Mouse (Mus musculus) urinary bladder, postnatal 36 days (tissue): Measurements from ENCODE around the gene Zfp1.
A peak's percentile ranks its signal among the peaks of the same experiment; 100 is the strongest.

Experiments
- DNase-seq, 2 experiments: peaks; one replicate each; pipeline ENCODE4 v3.0.0; 2022; ENCODE audit warnings: low spot score in 2 of 2, mixed read lengths in 1 of 2

Zfp1 gene

DNA sequence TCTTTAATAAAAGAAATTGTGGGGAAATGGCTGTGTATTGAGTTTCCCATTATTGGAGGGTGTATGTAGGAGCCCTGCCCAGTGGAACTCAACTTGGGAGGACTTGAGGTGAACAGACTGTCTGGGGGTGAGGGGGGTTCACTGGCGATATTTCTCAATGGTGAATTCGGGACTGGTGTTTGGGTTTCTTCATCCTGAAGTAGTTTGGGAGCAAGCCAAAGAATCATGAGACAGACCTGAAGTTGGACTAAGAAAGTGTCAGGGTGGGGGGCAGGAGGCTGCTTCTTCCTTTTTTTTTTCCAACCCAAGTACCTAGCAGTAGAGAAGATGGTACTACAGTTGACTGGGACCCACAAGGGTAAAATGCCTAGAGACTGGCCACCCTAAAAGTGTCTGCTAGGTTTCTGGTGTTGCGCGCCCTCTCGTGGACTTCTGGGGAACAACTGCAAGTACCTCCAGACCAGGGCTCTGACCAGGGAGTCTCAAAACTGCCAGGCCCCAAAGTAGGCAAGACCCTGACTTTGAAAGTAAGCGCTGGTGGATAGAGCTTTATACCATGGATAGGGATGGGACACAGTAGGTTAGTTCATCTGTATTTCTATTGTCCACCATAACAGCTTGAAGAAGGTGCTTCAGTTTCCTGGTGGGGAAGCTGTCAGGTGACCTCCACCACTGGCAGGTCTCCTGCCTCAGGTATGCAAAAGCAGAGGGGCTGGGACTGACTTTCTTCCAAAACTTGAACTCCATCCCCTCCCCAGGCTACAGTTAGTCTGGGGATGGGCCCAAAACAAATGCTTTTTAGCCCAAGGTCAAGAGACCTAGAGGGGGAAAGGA, 17.3 kb upstream of the Zfp1 start:
- peak; percentile 61 to 75 for DNase-seq

GRCm38 (mm10) chr8:111626528-111626820, 16.7 kb upstream of the Zfp1 start:
- no peak for DNase-seq

GRCm38 (mm10) chr8:111626933-111627332, 16.3 kb upstream of the Zfp1 start:
- DNase-seq: no peak

DNA sequence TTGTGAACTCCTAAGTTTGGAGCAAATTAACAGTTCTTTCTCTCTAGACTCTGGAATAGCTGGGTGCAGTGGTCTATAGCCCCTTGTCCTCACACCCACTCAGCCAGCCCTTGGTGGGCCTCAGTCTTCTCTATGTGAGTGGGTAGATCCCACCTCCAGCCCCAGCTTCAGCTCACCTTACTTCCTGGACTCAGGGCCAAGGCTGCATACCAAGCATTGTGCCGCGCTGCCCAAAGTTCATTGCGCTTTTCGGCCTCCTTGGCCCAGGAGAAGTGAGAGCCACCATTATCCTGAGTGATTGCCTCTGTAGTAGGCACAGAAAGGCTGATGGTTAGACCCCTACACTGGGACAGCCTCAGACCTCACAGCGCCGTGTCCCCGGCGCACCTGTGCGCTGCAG, 15.3 kb upstream of the Zfp1 start:
- DNase-seq: no peak

- DNase-seq: no peak
Measured at GRCm38 (mm10) chr8:111628401-111628800, 14.8 kb upstream of the Zfp1 start.

DNA sequence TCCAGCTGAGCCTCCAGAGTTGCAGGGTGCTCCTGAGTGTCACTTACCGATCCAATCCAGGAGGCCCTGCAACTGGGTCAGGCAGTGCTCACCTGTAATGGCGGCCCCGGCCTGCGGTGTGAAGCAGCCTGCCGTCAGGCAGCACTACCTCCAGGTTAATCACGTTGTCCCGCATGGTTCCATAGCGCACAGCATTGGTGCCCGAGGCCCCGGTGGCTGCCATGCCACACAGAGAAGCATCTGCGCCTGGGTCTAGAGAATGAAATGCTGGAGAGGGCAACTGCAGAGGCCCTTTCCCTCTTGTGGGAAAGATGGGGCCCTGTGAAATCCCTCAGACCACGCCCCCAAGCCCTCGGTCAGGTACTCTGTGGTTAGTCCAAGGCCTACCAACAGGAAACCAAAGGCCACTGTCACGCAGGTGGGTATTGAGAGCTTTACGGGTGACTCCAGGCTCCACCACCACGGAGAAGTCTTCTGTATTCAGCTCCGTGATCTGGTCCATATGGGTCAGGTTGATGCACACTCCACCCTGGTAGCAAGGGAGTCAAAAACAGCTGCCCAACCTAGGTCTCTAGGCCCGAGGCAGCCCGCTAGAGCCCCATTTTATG, 14.2 kb upstream of the Zfp1 start:
- DNase-seq: no peak

- DNase-seq: peak; percentile 58 to 72
Measured at GRCm38 (mm10) chr8:111630105-111630521, 13.1 kb upstream of the Zfp1 start, which contains the start of gene Ldhd. Gene Ldhd, minus strand, starts transcription at chr8:111630374.

DNA sequence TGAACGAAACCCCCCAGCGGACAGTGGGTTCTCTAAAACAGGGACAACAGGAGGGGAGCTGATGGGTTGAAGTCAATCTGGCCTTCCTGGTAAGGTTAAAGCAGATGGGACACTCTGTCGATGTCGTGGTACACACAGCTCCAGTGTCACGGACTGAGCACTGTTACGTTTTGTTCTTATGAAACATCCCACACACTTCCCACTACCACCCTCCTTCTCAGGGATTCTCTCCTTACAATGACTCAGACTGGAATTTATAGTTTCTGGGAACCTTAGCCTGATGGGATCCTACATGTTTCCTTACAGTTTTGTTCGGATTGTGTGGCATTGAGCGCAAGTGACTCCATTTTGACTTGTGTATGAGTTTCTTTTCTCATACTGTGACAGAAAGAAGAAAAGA, 11.6 kb upstream of the Zfp1 start:
- DNase-seq: no peak

DNA sequence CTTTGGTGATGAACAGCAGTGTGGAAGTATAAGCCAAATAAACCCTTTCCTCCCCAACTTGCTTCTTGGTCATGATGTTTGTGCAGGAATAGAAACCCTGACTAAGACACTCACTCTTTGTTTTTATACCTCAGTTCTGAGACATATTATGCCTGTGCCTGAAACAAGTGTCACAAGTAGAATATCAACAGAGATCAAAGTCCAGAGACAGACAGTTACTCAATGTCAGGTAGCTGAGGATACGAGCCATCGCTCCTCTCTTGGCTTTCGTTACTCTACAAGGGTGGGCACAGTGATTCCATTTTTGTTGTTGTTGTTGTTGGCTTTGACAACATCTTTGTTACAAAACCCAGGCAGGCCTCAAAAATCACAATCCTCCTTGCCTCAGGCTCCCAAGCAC, 10.2 kb upstream of the Zfp1 start:
- no peak for DNase-seq

- DNase-seq: no peak
Measured at GRCm38 (mm10) chr8:111638086-111638485, 5.1 kb upstream of the Zfp1 start.

GRCm38 (mm10) chr8:111641064-111641463, 2.1 kb upstream of the Zfp1 start:
- no peak for DNase-seq

DNA sequence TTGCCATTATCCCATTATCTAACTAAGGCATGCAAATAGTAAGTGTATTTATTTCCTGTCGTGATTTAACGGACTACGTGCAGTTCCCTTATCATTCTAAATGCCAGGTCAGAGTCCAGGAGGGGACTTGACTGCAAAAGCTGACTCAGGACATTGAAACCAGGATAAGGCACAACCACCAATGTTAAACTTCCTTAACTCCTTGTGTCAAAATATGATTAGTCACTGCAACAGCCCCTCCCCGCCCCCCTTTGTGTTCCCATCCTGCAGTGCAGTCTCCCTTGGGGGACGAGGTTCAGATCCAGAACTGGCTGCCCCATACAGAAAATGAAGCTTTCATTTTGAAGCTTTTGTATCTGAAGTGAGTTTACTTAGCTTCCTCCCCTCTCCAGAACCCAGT, 705 bp upstream of the Zfp1 start:
- DNase-seq: peak in 1 of 2 experiments; percentile 34

DNA sequence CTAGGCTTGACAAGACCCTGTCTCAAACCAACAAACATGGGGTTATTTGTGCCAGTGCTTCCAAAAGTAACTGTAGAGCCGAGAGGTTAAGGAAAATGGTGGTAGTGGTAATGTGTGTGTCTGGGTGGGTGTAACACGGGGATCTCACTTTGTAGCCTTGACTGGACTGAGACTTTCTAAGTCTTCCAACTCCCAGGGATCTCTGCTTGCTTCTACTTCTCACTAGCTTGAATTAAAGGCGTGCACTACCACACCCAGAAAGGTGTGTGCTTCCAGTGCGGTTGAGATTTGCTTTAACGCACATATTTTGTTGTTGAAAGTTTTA, 300 bp upstream of the Zfp1 start:
- no peak for DNase-seq

GRCm38 (mm10) chr8:111644286-111645051, 1.3 kb downstream of the Zfp1 start:
- peak in 1 of 2 experiments; percentile 10 for DNase-seq

DNA sequence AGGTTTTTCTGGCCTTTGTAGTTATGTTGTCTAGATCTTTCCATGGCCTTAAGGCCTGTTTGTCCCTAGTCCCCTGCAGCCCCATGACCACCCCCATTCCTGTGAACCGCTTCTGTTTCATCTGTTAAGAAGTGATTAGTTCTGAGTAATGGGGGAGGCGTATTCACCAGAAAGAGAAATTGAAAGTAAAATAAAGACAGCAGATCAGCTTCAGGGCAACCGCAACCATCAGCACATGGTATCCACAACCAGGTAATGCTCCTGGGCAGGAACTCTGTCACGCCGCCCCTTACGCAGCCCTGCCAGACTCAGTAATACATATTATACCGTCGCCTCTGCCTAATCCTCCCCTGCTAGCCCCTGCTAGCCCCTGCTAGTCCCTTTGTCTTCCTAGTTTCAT, 2.5 kb downstream of the Zfp1 start:
- no peak for DNase-seq

- DNase-seq: no peak
Measured at GRCm38 (mm10) chr8:111648834-111649233, 5.6 kb downstream of the Zfp1 start.

- no peak for DNase-seq
Measured at GRCm38 (mm10) chr8:111650651-111651050, 7.5 kb downstream of the Zfp1 start.

- DNase-seq: no peak
Measured at GRCm38 (mm10) chr8:111653524-111653923, 10.3 kb downstream of the Zfp1 start.

DNA sequence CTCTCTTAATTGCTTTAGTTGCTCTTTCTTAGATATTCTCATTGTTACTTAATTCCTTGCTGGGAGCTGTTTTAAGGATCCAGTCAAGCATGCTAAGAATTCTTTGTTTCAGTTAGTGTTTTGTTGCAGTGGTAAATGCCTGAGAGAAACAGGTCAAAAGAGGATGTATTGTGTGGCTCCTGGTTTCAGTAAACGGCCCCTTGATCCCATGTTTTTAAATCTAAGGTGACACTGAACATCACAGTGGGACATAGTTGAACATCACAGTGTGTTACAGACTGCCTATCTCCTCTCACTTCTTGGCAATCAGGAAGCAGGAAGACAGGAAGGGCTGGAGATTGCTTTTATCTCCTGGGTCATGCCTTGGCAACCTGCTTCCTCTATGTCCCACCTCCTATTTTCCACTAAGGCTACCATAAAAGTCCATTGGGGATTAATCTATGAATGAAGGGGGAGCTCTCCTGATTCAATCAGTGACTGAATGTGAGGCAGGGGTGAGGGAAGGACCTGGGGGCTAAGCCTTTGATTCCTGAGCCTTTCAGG, 14.2 kb downstream of the Zfp1 start:
- no peak for DNase-seq

DNA sequence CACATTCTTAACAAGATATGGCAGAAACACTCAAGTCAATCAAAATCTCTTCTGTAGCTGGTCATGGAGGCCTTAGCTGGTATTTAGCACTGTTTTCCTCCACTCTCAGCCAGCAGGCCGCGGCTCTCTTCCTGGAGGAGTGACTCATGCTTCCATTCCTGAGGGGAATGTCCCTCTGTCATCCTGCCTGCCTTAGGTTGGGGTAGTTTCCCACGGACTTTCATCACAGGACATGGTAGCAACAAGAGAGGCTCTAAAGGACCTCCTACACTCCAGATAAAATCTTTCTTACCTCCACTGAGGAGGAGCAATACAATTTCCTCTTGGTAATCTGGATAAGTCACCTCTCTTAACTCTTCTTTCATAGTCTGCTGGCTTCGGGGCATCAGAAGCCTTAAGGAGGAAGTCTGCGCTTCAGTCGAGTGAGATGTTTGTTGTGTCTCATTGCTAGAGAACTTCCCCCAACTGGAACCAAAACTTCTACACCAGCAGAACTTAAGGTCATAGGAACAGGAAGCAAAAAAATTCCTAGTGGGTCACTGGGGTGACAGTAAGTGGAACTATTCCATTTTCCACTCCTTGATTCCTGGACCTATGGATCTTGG, 15.7 kb downstream of the Zfp1 start:
- DNase-seq: no peak

- DNase-seq: peak; percentile 76 to 79
Measured at GRCm38 (mm10) chr8:111662473-111662872, 19.3 kb downstream of the Zfp1 start.

GRCm38 (mm10) chr8:111666751-111667150, 23.6 kb downstream of the Zfp1 start:
- DNase-seq: no peak
